Mouse (Mus musculus) gastrocnemius, adult 2 months (tissue): ENCODE data around the gene Atxn7l2. TPM values are rescaled to one million over a fixed set of nuclear protein-coding genes. Genes with fewer than 3 reads are reported as not detected.

Experiments
- DNase-seq: peaks from one replicate; pipeline ENCODE4 v3.0.0; 2022
- H3K27ac ChIP-seq: fragments of 200-600 bp; 2 replicates; pipeline ENCODE4 v1.8.1; 2022; ENCODE audit warnings: mild to moderate bottlenecking
- H3K4me3 ChIP-seq: fragments of 200-600 bp; 2 replicates; pipeline ENCODE4 v1.8.1; 2022; ENCODE audit warnings: mild to moderate bottlenecking, moderate library complexity
- CTCF ChIP-seq: fragments of 200-600 bp; IDR thresholded peaks from 2 replicates; pipeline ENCODE4 v1.8.1; 2022; ENCODE audit warnings: antibody characterized with exemption, mild to moderate bottlenecking, moderate library complexity
- intact Hi-C: fragments of 180-260 bp; cut with DNase I; formaldehyde crosslinking; loops from one replicate; pipeline ENCODE4 v1.15.1; 2025
- total RNA-seq, 2 experiments: library from RNA; stranded (reverse); gene quantifications; 2 replicates each; pipeline ENCODE4 v1.2.3; 2021

The Atxn7l2 gene
- total RNA-seq, 2 experiments from 2014 or later = 6.4 to 8.6 TPM

DNA sequence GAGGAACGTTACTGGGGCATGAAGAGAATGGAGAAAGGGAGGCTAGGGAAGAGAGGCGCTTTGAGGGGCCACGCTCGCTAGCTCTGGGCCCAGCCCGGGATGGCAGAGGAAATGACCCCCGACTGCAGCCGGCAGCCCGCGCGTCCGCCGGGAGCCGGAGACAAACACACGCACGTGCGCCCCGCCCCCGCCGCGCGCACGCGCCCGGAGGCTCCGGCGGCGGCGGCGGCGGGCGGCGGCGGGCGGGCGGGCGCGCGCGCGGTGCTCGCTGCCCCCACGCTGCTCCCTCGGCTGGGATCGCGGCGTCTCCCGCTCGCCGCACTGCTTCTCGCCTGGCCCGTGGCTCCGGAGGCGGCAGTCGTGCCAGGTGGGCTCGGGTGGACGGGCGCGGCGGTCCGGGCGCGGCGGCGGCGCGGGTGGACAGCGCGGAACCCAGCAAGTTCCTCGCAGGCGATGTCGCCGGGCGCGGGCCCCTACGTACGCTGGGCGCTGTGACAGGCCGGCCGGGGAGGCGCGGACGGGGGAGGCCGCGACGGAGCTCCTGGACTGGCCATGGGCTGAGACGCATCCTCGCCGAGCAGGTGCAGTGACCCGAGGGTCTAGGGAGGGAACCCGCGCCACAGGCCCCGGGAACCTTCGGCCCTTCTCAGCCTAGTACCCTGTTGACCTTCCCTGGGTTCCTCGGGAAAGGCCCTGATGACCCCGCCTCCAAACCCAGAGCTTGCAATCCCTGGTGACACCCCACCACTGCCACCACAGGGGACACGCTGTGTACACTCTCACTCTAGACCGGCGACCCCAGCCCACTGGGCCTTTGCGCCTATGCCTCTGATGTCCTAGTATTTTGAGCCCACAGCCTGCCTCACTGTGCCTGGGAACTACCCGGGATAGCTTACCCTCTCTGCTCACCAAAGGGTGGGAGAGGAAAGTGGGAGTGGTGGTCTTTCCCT is 24.4 kb downstream of the Atxn7l2 start, which contains the start of gene Amigo1:
TSS of gene Amigo1 (plus strand) at position 238 of the 950 bp plus-strand sequence.
- no peak for TF ChIP-seq CTCF
- peak; percentile 80 for DNase-seq
- H3K27ac ChIP-seq = peak within 1 kb of the TSS; percentile 89
- peak within 1 kb of the TSS; percentile 77 for H3K4me3 ChIP-seq
- intact Hi-C loops = no loop called here

DNA sequence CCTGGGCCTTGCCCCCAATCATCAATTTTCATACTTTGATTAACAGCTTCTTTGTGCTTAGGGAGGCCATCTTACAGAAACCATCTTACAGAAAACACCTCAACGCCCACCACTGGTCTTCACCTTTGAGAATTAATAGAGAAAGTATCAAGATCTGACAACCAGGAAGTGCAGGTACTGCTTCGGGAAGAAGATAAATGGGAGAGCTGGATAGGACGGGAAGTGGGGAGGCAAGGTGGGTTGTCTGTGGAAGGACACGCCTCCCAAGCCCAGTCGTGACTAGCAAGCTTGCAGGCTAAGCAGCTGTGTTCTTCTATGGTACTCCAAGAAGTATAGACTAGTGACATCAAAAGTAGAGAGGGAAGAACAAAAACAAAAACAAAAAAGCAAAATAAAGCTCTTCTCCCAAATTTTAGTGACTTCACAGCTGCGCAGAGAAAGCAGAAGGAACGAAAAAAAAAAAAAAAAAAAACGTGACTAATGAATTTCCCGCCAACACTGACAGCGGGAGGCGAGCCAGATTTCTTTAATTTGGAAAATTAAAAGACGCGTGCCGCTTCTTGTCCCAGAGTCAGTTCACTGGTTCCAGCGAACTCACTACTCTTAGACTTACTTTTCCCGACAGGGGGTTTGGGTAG is 25.2 kb downstream of the Atxn7l2 start:
- Histone ChIP-seq H3K27ac (peak overlapping the region; percentile 89), H3K4me3 (peak overlapping the region; percentile 77)
- intact Hi-C loops = loop anchor here (2.0 kb wide), 1 partner anchor 17 kb away; no protein-coding TSS in a partner anchor
- peak; percentile 10 for DNase-seq
- no peak for TF ChIP-seq CTCF

DNA sequence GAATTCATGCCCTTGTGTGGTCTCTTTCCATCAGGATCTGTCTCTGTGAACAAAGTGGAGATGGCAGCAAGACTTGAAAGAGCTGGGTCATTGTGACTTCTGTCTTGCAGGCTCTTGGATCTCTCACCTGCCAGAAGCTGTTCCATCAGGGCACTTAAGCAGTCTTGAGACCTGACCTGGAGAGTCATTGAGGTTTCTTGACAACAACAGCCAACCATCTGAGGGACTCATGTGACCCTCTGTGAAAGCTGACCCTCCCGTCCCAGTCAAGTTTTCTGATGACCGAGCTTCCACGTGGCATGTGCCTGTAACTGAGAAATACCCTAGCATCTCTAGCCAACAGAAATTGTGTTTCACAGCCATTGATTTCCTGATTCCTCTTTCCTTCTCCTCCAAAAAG is 26.0 kb downstream of the Atxn7l2 start:
- peak; percentile 20 for DNase-seq
- TF ChIP-seq CTCF = no peak
- Histone ChIP-seq H3K27ac (0 out of 2 replicates have a peak overlapping the region, but pooled peaks have one; percentile 89), H3K4me3 (no peak overlapping the region)
- intact Hi-C loops = loop anchor here (2.0 kb wide), 1 partner anchor 16 kb away; no protein-coding TSS in a partner anchor

DNA sequence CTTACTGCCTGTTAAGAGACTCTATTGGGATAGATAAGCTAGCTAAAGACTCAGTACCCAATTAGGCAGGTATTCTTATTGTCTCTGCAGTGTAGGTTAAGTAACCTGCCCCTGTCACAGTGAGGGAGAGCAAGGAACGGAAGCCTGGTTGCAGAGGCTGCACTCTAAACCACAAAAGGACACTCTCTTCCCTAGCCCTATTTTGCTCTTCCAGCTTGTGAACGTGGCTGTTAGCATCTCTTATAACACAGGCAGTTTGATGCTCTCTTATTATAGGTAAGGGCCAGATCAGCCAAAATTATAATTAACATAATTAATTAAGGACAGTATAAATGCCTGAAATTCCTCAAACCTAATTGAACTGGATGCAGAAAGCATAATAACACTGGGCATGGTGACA is 30.2 kb downstream of the Atxn7l2 start:
- H3K27ac ChIP-seq = no peak overlapping the region
- intact Hi-C loops = no loop called here
- no peak for TF ChIP-seq CTCF

DNA sequence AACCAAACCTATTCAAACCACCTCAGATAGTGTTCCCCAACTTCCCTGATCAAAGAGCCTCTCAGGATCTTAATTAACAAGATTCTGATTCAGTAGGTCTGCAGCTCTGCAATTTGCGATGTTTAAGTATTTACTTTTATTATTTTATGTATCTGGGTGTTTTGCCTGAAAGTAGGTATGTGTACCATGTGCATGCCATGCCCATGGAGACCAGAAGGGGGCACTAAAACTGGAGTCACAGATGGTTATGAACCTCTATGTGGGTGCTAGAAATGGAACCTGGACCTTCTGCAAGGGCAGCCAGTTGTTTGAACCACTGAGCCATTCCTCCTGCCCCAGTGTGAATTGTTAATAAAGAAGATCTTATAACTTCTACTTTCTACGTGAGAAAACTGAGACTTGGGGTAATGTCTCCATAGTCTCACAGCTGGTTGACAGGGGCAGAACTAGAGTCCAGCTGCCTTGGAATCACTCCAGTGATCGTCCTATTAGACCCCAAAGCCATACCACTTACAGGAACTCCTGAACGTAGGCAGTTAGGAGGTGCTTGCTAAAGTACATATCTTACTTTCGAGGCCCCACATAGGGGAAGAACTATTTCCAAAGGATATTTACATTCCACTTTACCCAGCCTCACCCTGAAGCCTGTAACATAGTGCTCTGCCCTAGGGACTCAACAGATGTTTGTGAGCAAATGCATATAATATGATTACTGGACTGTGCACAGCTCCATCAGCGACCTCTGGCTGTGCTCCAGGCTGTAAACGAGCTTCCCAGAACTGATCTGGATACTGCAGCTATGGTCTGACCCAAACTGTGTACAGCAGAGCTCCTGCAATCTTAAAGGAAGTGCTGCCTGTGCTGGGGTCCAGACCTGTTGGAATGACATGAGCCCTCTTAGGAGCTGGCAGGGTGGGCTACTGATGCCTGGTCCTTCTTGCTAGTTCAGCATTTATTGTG is 31.7 kb downstream of the Atxn7l2 start:
- intact Hi-C loops = no loop called here
- TF ChIP-seq CTCF = peak; percentile 37
- Histone ChIP-seq H3K4me3 (no peak overlapping the region), H3K27ac (peak overlapping the region; percentile 24)
- peak; percentile 69 for DNase-seq

More for the DNA sequence above, 30.2 kb downstream of the Atxn7l2 start:
- DNase-seq = no peak
- H3K4me3 ChIP-seq = no peak overlapping the region

DNA sequence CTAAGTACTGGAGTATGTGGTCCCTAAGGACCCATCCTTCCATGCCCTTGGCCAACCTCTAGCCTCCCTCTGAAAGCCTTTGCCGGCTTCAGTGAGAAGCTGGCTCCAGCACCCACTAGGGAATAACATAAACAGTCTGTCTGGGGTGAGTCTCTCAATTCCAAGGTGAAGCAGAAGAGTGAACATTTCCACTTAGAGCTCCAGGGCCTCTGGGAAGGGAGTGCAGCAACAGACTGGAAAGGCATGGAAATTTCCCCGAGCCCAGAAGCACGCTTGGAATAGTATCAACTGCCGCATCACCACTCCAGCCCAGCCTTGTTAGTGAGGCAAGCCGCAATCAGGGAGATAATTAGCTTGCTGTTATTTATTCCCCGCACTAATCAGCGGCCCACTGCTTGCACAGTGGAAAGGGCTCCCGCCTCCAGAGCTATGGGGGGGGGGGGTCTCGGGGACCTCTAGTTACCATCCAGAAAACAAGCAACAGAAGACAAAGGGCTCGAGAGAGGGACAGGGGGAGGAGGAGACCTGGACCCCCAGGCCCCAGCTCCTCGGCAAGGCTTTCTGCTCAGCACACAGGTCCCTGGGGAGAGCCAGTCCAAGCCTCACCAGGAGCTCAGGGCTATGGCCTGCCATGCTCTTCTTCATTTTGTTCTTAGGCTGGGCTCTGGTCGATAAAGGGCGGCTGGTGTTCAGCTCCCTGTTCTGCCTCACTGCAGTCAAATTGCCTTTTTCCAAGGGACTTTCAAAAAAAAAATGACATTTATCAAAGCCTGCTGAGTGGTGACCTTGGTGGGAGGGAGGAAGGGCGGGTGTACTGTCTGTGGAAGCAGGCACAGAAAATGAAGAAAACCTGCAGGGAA is 35.8 kb downstream of the Atxn7l2 start:
- Histone ChIP-seq H3K27ac (peak overlapping the region; percentile 61), H3K4me3 (peak overlapping the region; percentile 45)
- peak; percentile 64 for DNase-seq
- intact Hi-C loops = no loop called here
- no peak for TF ChIP-seq CTCF

DNA sequence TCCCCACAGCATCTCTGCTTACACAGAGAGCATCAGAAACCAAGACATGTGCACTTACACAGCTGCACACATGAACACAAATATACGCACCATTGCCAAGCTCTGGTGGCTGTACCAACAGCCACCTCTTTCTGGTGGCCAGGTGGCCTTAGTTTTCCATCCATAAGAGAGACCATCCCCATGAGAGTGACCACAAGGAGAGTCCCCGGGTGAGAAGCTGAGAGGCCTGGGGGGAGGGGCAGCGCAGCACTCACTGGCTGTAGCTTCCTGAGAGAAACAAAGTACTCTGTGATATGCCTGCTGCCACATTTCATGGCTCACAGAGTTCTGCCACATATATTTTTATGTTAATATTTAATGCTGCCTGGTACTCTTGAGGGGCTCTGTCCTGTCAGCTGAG is 41.5 kb downstream of the Atxn7l2 start:
- Histone ChIP-seq H3K27ac (no peak overlapping the region), H3K4me3 (no peak overlapping the region)
- intact Hi-C loops = loop anchor here (2.0 to 10.0 kb wide), 2 partner anchors 16 to 86 kb away; partner anchors contain the start of gene Psma5
- no peak for DNase-seq
- no peak for TF ChIP-seq CTCF

DNA sequence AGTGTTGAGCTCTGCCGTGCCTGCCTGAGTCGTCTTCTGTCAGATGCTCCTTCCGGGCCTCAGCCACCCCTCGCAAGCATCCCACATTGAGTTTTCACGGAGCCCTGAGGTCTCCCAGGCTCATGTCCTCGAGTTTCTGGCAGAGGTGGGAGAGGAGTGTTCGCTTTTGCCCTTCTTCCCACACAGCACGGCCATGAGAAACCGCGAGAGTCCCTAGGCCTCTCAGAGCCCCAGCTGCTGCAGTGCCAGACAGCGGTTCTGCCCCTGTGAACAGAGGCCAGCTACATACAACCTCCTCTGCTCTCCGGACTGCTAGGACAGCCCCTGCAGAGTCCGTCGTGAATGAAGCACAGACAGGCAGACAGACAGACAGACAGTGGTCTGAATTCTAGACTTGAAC is 43.2 kb downstream of the Atxn7l2 start:
- intact Hi-C loops = loop anchor here (10.0 kb wide), 1 partner anchor 87 kb away; the partner anchor contains the start of gene Psma5
- H3K27ac ChIP-seq = peak overlapping the region; percentile 93
- H3K4me3 ChIP-seq = peak overlapping the region; percentile 33
- DNase-seq = peak; percentile 71
- TF ChIP-seq CTCF = no peak

DNA sequence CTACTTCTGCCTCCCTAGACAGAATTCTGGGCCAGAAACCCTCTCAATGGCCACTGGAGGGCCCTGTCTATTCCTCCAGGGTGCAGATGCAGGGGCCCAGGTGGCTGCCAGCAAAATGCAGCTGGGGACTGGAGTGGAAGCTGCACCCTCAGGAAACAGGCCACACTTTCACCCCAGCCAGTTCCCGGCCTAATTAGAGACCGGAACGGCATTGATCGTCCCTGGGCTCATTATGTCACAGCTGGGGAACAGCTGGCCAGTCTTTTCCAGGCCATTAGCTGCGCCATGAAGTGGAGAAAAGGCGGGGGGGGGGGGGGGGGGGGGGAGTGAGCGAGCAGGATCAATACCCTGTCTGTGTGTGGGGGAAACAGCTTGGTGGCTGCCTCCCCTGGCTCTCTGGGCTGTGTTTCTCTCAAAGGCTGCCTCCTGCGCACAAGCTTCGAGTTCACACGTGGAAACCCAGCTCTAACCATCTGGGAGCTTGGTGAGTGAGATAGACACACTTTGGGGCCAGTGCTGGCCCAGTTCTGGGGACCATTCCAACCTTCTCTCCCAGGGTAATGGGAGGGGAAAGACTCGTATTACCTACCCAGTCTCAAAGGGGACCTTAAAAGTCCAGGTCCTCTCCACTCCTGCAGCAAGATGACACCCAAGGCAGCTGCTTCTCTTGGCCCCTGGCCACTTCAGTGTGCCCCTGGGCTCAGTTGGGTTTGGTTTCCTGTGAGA is 44.1 kb downstream of the Atxn7l2 start:
- H3K27ac ChIP-seq = peak overlapping the region; percentile 93
- DNase-seq = peak; percentile 88
- TF ChIP-seq CTCF = peak; percentile 52
- intact Hi-C loops = loop anchor here (10.0 kb wide), 1 partner anchor 88 kb away; the partner anchor contains the start of gene Psma5
- no peak overlapping the region for H3K4me3 ChIP-seq
